Mouse (Mus musculus): Measurements from ENCODE around the gene Kndc1. TPM values are rescaled to one million over a fixed set of nuclear protein-coding genes. Genes with fewer than 3 reads are reported as not detected.

The Kndc1 gene
- total RNA-seq, 2 experiments from 2014 or later, result 80.3 to 87.0 TPM

- Histone ChIP-seq H3K4me3 (peak overlapping the region; percentile 18; the same call in 1 of the 2 replicates), H3K27ac (no peak overlapping the region)
- no peak for DNase-seq (ENCODE audit: low spot score in 2 of 2)
- no peak for TF ChIP-seq CTCF (conservative IDR thresholded peaks at IDR 0.05)
These were observed 50.1 kb downstream of the Kndc1 start for GRCm38 (mm10) chr7:139944291-139945240.

GRCm38 (mm10) chr7:139945516-139945915 lies 51.0 kb downstream of the Kndc1 start:
- DNase-seq (ENCODE audit: low spot score in 2 of 2), result no peak
- no peak for TF ChIP-seq CTCF (conservative IDR thresholded peaks at IDR 0.05)
- no peak overlapping the region for H3K27ac ChIP-seq
- H3K4me3 ChIP-seq, result no peak overlapping the region

DNA sequence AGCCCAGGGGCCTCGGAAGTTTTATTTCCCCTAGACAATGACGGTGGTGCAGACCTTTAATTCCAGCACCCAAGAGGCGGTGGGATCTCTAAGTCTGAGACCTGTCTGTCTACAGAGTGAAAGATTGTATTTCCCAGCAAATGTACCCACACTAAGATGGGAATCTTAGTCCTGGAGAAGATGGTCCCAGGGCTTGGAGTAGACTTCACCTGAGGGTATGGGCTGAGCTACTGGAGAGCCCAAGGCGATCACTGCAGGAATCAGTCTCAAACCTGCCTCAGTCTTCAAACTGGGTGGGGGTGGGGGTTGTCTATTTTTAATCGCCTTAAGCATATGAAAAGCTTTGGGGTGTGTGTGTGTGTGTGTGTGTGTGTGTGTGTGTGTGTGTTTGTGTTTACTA lies 51.5 kb downstream of the Kndc1 start:
- Histone ChIP-seq H3K27ac (no peak overlapping the region), H3K4me3 (no peak overlapping the region)
- no peak for TF ChIP-seq CTCF (conservative IDR thresholded peaks at IDR 0.05)
- DNase-seq (ENCODE audit: low spot score in 2 of 2), result no peak

GRCm38 (mm10) chr7:139949893-139950282 lies 55.4 kb downstream of the Kndc1 start:
- TF ChIP-seq CTCF (conservative IDR thresholded peaks at IDR 0.05), result peak; percentile 65

GRCm38 (mm10) chr7:139950283-139950971 lies 55.9 kb downstream of the Kndc1 start:
- no peak for TF ChIP-seq CTCF (conservative IDR thresholded peaks at IDR 0.05)
- DNase-seq (ENCODE audit: low spot score in 2 of 2), result no peak
- H3K27ac ChIP-seq, result no peak overlapping the region
- peak overlapping the region; percentile 54 for H3K4me3 ChIP-seq

More at GRCm38 (mm10) chr7:139949893-139950282, 55.4 kb downstream of the Kndc1 start:
- Histone ChIP-seq H3K27ac (no peak overlapping the region), H3K4me3 (peak overlapping the region; percentile 54)
- no peak for DNase-seq (ENCODE audit: low spot score in 2 of 2)

DNA sequence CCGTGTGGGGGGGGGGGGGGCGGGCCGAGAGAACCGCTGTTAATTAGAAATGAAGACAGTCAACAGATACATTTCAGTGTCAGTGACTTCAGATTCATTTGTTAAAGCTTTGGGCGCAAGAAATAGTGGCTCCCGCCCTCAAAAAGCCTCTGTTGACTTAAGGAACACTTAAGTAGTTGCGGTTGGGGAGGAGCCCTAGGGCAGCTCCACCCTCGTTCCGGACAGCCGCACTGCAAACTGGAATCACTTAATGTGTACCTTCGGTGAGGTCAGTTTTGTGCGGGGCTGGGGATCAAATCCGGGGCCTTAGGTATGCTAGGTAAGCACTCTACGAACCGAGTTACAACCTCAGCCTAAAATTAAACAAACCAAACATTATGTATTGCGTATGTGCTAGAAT lies 56.6 kb downstream of the Kndc1 start:
- no peak overlapping the region for H3K27ac ChIP-seq
- TF ChIP-seq CTCF (conservative IDR thresholded peaks at IDR 0.05), result no peak
- DNase-seq (ENCODE audit: low spot score in 2 of 2), result no peak
- peak overlapping the region; percentile 54 for H3K4me3 ChIP-seq

- no peak overlapping the region for H3K4me3 ChIP-seq
- no peak for DNase-seq (ENCODE audit: low spot score in 2 of 2)
- no peak overlapping the region for H3K27ac ChIP-seq
- no peak for TF ChIP-seq CTCF (conservative IDR thresholded peaks at IDR 0.05)
These were observed 57.6 kb downstream of the Kndc1 start for GRCm38 (mm10) chr7:139951991-139952633.

- no peak for DNase-seq (ENCODE audit: low spot score in 2 of 2)
- no peak overlapping the region for H3K4me3 ChIP-seq
- TF ChIP-seq CTCF (conservative IDR thresholded peaks at IDR 0.05), result no peak
- no peak overlapping the region for H3K27ac ChIP-seq
These were observed 61.0 kb downstream of the Kndc1 start for GRCm38 (mm10) chr7:139955505-139955904.

GRCm38 (mm10) chr7:139956658-139957057 lies 62.2 kb downstream of the Kndc1 start:
- no peak overlapping the region for H3K4me3 ChIP-seq
- TF ChIP-seq CTCF (conservative IDR thresholded peaks at IDR 0.05), result no peak
- H3K27ac ChIP-seq, result no peak overlapping the region
- DNase-seq (ENCODE audit: low spot score in 2 of 2), result no peak

DNA sequence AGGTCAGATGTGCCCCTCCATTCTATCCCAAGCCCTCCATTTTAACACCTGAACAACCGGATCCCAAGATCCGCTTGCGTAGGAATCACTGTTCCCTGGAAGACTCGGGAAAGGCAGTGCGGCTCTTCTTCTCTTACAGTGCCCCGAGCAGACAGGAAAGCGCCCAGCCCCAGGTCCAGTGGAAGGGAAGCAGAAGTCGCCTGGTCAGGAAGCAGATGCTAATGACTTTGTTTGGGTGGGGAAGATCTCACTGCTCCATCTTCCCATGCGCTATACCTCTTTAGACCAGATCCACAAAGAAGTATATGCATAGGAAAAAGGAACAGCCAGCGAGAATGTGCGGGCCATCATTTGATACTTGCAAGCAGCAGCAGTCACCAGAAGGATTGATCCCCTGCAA lies 62.9 kb downstream of the Kndc1 start:
- no peak overlapping the region for H3K4me3 ChIP-seq
- TF ChIP-seq CTCF (conservative IDR thresholded peaks at IDR 0.05), result no peak
- no peak overlapping the region for H3K27ac ChIP-seq
- no peak for DNase-seq (ENCODE audit: low spot score in 2 of 2)

DNA sequence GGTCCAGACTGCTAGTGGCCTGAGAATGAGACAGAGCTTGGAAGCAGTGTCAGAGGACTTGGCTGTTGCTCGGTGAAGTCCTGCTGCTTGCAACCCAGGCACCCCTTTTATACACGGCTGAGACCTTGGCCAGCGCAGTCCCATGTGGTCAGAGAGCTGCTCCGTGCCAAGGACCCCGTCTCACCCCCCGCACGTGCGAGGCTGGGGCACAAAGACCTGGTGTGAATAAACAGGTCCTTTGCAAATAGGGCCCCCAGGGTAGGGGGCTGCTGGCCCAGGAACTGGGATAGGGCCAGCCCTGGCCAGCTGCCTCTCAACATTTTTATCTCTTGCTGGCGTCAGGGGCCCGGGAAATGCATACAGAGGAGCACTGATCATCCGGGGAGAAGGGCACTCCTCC lies 63.5 kb downstream of the Kndc1 start:
- DNase-seq (ENCODE audit: low spot score in 2 of 2), result no peak
- Histone ChIP-seq H3K4me3 (no peak overlapping the region), H3K27ac (no peak overlapping the region)
- TF ChIP-seq CTCF (conservative IDR thresholded peaks at IDR 0.05), result no peak

DNA sequence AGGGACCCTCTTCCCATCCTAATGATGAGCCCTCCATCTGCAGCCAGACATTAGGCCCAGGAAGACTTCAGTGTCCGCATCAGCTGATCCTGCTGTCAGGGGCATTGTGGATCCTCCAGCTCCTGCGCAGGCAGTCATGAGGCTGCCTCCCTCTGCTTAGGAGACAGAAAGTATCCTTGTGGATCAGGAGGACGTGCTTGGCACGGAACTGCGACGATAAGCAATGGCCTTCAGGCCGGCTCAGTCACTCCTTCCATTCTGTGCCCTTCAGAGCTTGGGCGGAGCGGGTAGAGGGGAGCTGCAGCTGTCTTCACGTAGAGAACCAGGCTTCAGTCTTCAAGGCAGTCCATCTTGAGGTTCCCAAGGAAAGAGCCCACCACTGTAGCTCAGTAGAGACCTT lies 66.6 kb downstream of the Kndc1 start:
- TF ChIP-seq CTCF (conservative IDR thresholded peaks at IDR 0.05), result no peak
- no peak for DNase-seq (ENCODE audit: low spot score in 2 of 2)
- no peak overlapping the region for H3K4me3 ChIP-seq
- H3K27ac ChIP-seq, result no peak overlapping the region

- no peak for TF ChIP-seq CTCF (conservative IDR thresholded peaks at IDR 0.05)
- H3K27ac ChIP-seq, result no peak overlapping the region
- DNase-seq (ENCODE audit: low spot score in 2 of 2), result no peak
- H3K4me3 ChIP-seq, result no peak overlapping the region
These were observed 69.3 kb downstream of the Kndc1 start for GRCm38 (mm10) chr7:139963814-139964213.
